Mouse (Mus musculus): Measurements from ENCODE around the gene Pik3c2b.

DNA sequence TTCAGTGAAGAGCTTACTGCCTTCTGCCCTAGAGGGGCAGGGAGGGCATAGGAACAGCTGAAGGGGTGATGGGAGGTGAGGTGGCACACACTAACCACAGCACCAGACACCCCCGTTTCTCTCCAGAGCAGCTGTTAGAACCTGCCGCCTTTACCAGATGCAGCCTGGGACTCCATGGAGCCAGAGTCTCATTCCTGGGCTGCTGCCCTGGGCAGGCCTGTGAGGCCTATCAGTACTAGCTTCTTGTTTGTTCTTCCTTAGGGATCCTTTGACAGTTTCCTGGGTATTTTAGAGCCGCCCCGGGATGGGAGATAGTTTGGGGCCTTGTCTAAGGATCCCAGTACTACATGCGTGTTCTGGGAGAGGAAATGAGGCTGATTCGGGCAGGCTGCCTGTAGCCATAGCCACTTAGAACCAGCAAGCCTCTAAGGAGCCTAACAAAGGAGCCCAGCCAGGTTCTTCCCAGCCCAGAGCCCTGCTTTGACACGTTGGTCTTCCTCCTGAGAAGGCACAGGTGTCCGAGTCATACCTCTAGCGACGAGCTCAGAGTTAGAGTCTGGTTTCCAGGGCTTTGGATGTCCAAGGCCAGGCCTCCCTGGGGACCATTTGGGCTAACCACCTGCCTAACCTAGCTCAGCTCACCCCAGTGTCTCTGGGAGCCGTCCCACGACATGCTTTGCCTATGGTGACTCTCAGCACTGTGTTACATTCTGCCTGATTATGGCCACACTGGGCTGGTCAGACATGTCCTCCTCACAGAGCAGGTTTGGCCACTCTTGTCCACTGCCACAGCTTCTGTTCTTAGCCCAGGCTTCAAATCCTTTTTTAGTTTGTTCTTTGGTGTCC, 24.0 kb downstream of the Pik3c2b start:
- TF ChIP-seq CTCF (IDR thresholded peaks at IDR 0.05; ENCODE audit: borderline replicate concordance, extremely low read depth, insufficient read depth, insufficient read length) (no peak), POLR2A (IDR thresholded peaks at IDR 0.05; ENCODE audit: borderline replicate concordance, extremely low read depth, insufficient read depth, insufficient read length, poor library complexity, severe bottlenecking) (no peak)
